Mouse (Mus musculus) lung, adult 2 months (tissue): Measurements from ENCODE around the gene Pf4.

Experiments
- CTCF ChIP-seq: fragments of 200-500 bp; IDR thresholded peaks from 2 replicates; pipeline ENCODE4 v1.5.1; 2011; ENCODE audit warnings: mild to moderate bottlenecking, low read length, control low read depth; ENCODE audit not compliant: insufficient read depth
- POLR2A ChIP-seq: fragments of 200-500 bp; IDR thresholded peaks from 2 replicates; pipeline ENCODE4 v1.6.1; 2011; ENCODE audit warnings: low read depth, mild to moderate bottlenecking, control low read depth, low read length, borderline replicate concordance; ENCODE audit errors: extremely low read depth

- TF ChIP-seq POLR2A = no peak
- TF ChIP-seq CTCF = no peak
These were observed 10.4 kb upstream of the Pf4 start for GRCm38 (mm10) chr5:90761834-90762233.
